Comparison of ENCODE assay signal across 8 mouse cellular contexts in the genomic region with DNA sequence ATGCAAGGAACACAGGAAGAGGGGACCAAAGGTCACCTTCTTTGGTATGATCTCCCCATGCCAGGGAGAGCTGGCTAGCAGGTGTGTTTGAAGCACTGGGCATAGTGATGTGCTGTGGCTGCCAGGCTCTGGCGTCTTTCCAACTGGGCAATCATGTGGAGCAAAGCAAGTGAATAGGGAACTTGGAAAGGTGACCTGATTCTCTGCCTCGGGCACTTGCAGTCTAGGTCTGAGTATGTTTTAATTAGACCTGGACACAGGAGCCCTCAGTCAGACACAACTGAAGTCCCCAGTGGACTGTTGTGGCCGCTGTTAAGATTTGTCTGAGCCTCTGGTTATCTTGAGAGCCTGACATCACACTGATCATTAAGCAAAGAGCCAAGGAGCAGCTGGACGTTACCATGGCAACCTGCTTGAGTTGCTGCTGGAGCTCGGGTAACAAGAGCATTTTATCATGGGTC.
DNase-seq lines count a peak whose midpoint lies in the region; ATAC-seq and TF ChIP-seq lines count a peak whose summit lies in the region.

No protein-coding gene starts in this region.

- peak; percentile 17 for DNase-seq in ES-E14 (ENCODE audit: low read depth, low spot score)
- peak; percentile 64 for DNase-seq in brain, embryonic 18.5 days (ENCODE audit: low read depth, low spot score)
- DNase-seq in ovary, postnatal 36 days (ENCODE audit: low spot score): peak; percentile 57

- ATAC-seq in heart, embryonic 12.5 days (ENCODE audit: insufficient number of reproducible peaks, low FRiP score): peak; percentile 88
- peak; percentile 96 for ATAC-seq in kidney, embryonic 15.5 days (replicated peaks; ENCODE audit: low FRiP score)
- peak; percentile 79 for ATAC-seq in lung, embryonic 16.5 days (ENCODE audit: low read depth)
- ATAC-seq in inflammation-experienced regulatory T-cells, adult 6 months: no peak

- H3K27me3 ChIP-seq in erythroblast, embryonic 14.5 days (ENCODE audit: control insufficient read depth): peaks cover 8% of the 10 kb centered on the region
- H3K27me3 ChIP-seq in heart, embryonic 12.5 days (replicated peaks): no peaks in the 10 kb centered on the region
- H3K27me3 ChIP-seq in kidney, embryonic 15.5 days: no peaks in the 10 kb centered on the region
- H3K27me3 ChIP-seq in lung, embryonic 16.5 days (ENCODE audit: control insufficient read depth, insufficient read depth, low read depth, low read length): no peaks in the 10 kb centered on the region

- H3K9me3 ChIP-seq in ES-E14 (ENCODE audit: control insufficient read depth, insufficient read depth, low read depth, low read length): no peaks in the 10 kb centered on the region
- H3K9me3 ChIP-seq in erythroblast, embryonic 14.5 days (ENCODE audit: control insufficient read depth, low read length): no peaks in the 10 kb centered on the region
- H3K9me3 ChIP-seq in heart, embryonic 12.5 days (replicated peaks): no peaks in the 10 kb centered on the region
- no peaks in the 10 kb centered on the region for H3K9me3 ChIP-seq in kidney, embryonic 15.5 days (replicated peaks)
- no peaks in the 10 kb centered on the region for H3K9me3 ChIP-seq in lung, embryonic 16.5 days (ENCODE audit: control insufficient read depth, low read length)

- no peak overlapping the region for H3K9ac ChIP-seq in ES-E14 (ENCODE audit: insufficient read depth, low read depth, low read length, poor library complexity, severe bottlenecking)
- no peak overlapping the region for H3K9ac ChIP-seq in heart, embryonic 12.5 days
- no peak overlapping the region for H3K9ac ChIP-seq in kidney, embryonic 15.5 days
- no peak overlapping the region for H3K9ac ChIP-seq in lung, embryonic 16.5 days (ENCODE audit: low read length)

- in situ Hi-C loops in ES-E14 (cut with MboI; ENCODE audit: low sequenced_read_pairs in 2 of 2, unreplicated experiment in 2 of 2): loop anchor here in 1 of 2 experiments (25.0 kb wide), 1 partner anchor 370 kb away; no protein-coding TSS in a partner anchor

- peak overlapping the region; percentile 39 for H3K4me2 ChIP-seq in heart, embryonic 12.5 days
- H3K4me2 ChIP-seq in kidney, embryonic 15.5 days: peak overlapping the region; percentile 34; the same call in 1 of the 2 replicates
- H3K4me2 ChIP-seq in lung, embryonic 16.5 days (ENCODE audit: low read depth, low read length): peak overlapping the region; percentile 22; the same call in 1 of the 2 replicates

- no peaks in the 10 kb centered on the region for H3K36me3 ChIP-seq in ES-E14 (ENCODE audit: control insufficient read depth, insufficient read depth, low read length, poor library complexity, severe bottlenecking)
- no peaks in the 10 kb centered on the region for H3K36me3 ChIP-seq in erythroblast, embryonic 14.5 days (ENCODE audit: control insufficient read depth)
- H3K36me3 ChIP-seq in heart, embryonic 12.5 days: no peaks in the 10 kb centered on the region
- H3K36me3 ChIP-seq in kidney, embryonic 15.5 days: no peaks in the 10 kb centered on the region
- H3K36me3 ChIP-seq in lung, embryonic 16.5 days (ENCODE audit: control insufficient read depth, insufficient read depth, low read length): no peaks in the 10 kb centered on the region

- H3K4me3 ChIP-seq in ES-E14 (ENCODE audit: insufficient read depth in 1 of 2, low read depth in 1 of 2, low read length in 2 of 2, poor library complexity in 1 of 2, severe bottlenecking in 1 of 2): no peak overlapping the region
- H3K4me3 ChIP-seq in erythroblast, embryonic 14.5 days (replicated peaks): peak overlapping the region; percentile 45
- no peak overlapping the region for H3K4me3 ChIP-seq in heart, embryonic 12.5 days
- H3K4me3 ChIP-seq in kidney, embryonic 15.5 days (replicated peaks): no peak overlapping the region
- H3K4me3 ChIP-seq in lung, embryonic 16.5 days (ENCODE audit: low read length): no peak overlapping the region

- H3K4me1 ChIP-seq in ES-E14 (ENCODE audit: control insufficient read depth in 2 of 2, insufficient read depth in 2 of 2, low read length in 2 of 2, poor library complexity in 1 of 2): no peaks in the 10 kb centered on the region
- peaks cover 49% of the 10 kb centered on the region for H3K4me1 ChIP-seq in erythroblast, embryonic 14.5 days (ENCODE audit: control insufficient read depth)
- H3K4me1 ChIP-seq in heart, embryonic 12.5 days (replicated peaks): peaks cover 23% of the 10 kb centered on the region
- H3K4me1 ChIP-seq in kidney, embryonic 15.5 days: peaks cover 25% of the 10 kb centered on the region
- H3K4me1 ChIP-seq in lung, embryonic 16.5 days (replicated peaks; ENCODE audit: control insufficient read depth, insufficient read depth, low read length): peaks cover 20% of the 10 kb centered on the region

- no peak overlapping the region for H3K27ac ChIP-seq in ES-E14 (ENCODE audit: insufficient read depth, low read depth, low read length, poor library complexity, severe bottlenecking)
- peak overlapping the region; percentile 69 for H3K27ac ChIP-seq in heart, embryonic 12.5 days (ENCODE audit: poor library complexity, severe bottlenecking)
- H3K27ac ChIP-seq in kidney, embryonic 15.5 days: peak overlapping the region; percentile 89
- H3K27ac ChIP-seq in lung, embryonic 16.5 days (ENCODE audit: low read length): peak overlapping the region; percentile 32

- 12% methylated on average over 5 of the region's 5 CpGs for WGBS in heart, embryonic 12.5 days
- WGBS in kidney, embryonic 15.5 days: 11% methylated on average over 5 of the region's 5 CpGs
- WGBS in lung, embryonic 16.5 days: 9% methylated on average over 5 of the region's 5 CpGs

TF ChIP-seq in ES-E14, 5 proteins besides CTCF, POLR2A, EP300 and RAD21:
- TF ChIP-seq ZNF384 (IDR thresholded peaks at IDR 0.05; ENCODE audit: low read depth, low read length): no peak
- TF ChIP-seq HCFC1 (IDR thresholded peaks at IDR 0.05; ENCODE audit: borderline replicate concordance, insufficient read depth, low read length): no peak
- TF ChIP-seq CHD2 (IDR thresholded peaks at IDR 0.05; ENCODE audit: low read depth, low read length): no peak
- no peak for TF ChIP-seq ZC3H11A (IDR thresholded peaks at IDR 0.05; ENCODE audit: borderline replicate concordance, low read depth, low read length)
- no peak for TF ChIP-seq MAFK (IDR thresholded peaks at IDR 0.05; ENCODE audit: insufficient read depth, low read depth, low read length)
